Mouse (Mus musculus) liver, adult 2 months (tissue): Measurements from ENCODE around the gene Pde6d. TPM values are rescaled to one million over a fixed set of nuclear protein-coding genes. Genes with fewer than 3 reads are reported as not detected.
"Not testable (repeated sequence)": the region's sequence is repeated elsewhere in the genome, so short reads cannot be mapped to it uniquely, and the experiment has no call there.

ENCODE experiments used
- DNase-seq: peaks from one replicate; pipeline ENCODE4 v3.0.0-alpha.2; 2011; ENCODE audit warnings: low read depth, low spot score; ENCODE audit errors: extremely low read depth
- H3K27ac ChIP-seq: fragments of 200-500 bp; replicated peaks from 2 replicates; pipeline ENCODE4 v1.5.1; 2012; ENCODE audit warnings: low read depth, mild to moderate bottlenecking, control low read depth, inconsistent platforms, low read length; ENCODE audit not compliant: insufficient read depth
- H3K27me3 ChIP-seq: fragments of 200-500 bp; 2 replicates; pipeline ENCODE4 v1.6.1; 2012; ENCODE audit warnings: mild to moderate bottlenecking, moderate library complexity, low read length, inconsistent platforms; ENCODE audit not compliant: control insufficient read depth, insufficient read depth
- H3K36me3 ChIP-seq: fragments of 200-500 bp; 2 replicates; pipeline ENCODE4 v1.6.1; 2012; ENCODE audit warnings: low read length, inconsistent platforms; ENCODE audit not compliant: control insufficient read depth, insufficient read depth
- H3K4me1 ChIP-seq: fragments of 200-500 bp; 2 replicates; pipeline ENCODE4 v1.6.1; 2011; ENCODE audit warnings: low read length; ENCODE audit not compliant: control insufficient read depth, insufficient read depth
- H3K4me3 ChIP-seq: fragments of 200-500 bp; 2 replicates; pipeline ENCODE4 v1.5.1; 2011; ENCODE audit warnings: low read depth, mild to moderate bottlenecking, control low read depth, low read length, moderate library complexity; ENCODE audit not compliant: insufficient read depth
- H3K79me2 ChIP-seq: fragments of 200-500 bp; 2 replicates; pipeline ENCODE4 v1.6.1; 2012; ENCODE audit warnings: inconsistent platforms, mild to moderate bottlenecking, low read length, moderate library complexity; ENCODE audit not compliant: control insufficient read depth, insufficient read depth
- H3K9ac ChIP-seq: fragments of 200-500 bp; 2 replicates; pipeline ENCODE4 v1.6.1; 2012; ENCODE audit warnings: low read depth, mild to moderate bottlenecking, control low read depth, inconsistent platforms, low read length
- CTCF ChIP-seq: fragments of 200-500 bp; IDR thresholded peaks from 2 replicates; pipeline ENCODE4 v1.5.1; 2011; ENCODE audit warnings: low read depth, low read length, control low read depth
- POLR2A ChIP-seq: fragments of 200-500 bp; IDR thresholded peaks from 2 replicates; pipeline ENCODE4 v1.6.1; 2011; ENCODE audit warnings: low read length, control low read depth; ENCODE audit not compliant: insufficient read depth; ENCODE audit errors: extremely low read depth
- WGBS: fragments of 180-500 bp; shearing (Covaris S2); methylation state at CpG from one replicate; pipeline ENCODE4 v1.1.7; 2018; 5-methylcytosine and 5-hydroxymethylcytosine counted together
- polyA plus RNA-seq: library from polyadenylated mRNA; depleted of rRNA; stranded (reverse); fragments of >200 nt; gene quantifications from 2 replicates; pipeline ENCODE4 v1.2.3, GENCODE M21; 2012
- total RNA-seq: library from RNA; depleted of rRNA; stranded (reverse); fragments of >200 nt; gene quantifications from 2 replicates; pipeline ENCODE4 v1.2.3, GENCODE M21; 2014

Pde6d gene
- total and polyA plus RNA-seq, 2 experiments: 4.7 to 5.3 TPM

DNA sequence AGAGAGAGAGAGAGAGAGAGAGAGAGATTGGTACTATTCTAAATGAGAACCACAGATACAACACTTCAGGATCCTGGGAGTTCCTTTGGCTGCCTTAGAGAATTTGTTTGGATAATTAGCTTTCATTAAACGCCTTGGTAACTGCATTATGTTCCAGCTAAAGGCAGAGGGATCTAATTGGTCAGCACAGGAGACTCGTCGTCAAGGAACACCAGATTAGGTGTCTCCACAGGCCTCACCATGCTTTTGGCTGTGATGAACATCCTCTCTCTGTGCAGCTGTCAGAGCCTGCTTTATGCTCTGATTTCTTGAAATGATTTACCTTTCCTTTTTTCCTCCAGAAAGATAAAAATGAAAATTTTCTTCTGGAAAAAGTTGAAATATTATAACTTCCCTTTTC is 35.6 kb downstream of the Pde6d start:
- DNase-seq: no peak
- WGBS: 93% methylated on average over 3 of the region's 3 CpGs
- Histone ChIP-seq H3K27ac (no peak overlapping the region), H3K4me3 (no peak overlapping the region), H3K79me2 (no peaks in the 10 kb centered on the region), H3K4me1 (no peaks in the 10 kb centered on the region), H3K27me3 (no peaks in the 10 kb centered on the region), H3K36me3 (peaks cover 14% of the 10 kb centered on the region; the same call in 1 of the 2 replicates), H3K9ac (no peak overlapping the region)
- no peak for TF ChIP-seq POLR2A
- no peak for TF ChIP-seq CTCF

DNA sequence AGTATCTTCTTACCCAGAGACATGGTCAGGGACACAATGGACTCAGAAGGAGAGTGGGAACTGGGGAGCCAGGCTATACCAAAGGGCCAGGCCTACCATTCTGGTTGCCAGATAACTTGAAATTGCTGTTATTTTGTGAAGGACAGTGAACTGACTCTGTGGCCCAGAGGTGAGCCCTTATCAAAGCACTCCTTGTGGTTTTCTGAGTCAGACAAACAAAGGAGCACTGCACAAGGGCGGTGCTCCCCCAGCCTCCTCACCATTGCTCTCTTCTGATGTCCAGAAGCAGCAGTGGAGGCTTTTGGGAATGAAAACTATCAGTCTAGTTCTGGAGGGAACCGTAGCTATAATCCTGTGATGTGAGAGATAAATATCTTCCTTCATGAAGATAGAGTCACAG is 39.8 kb downstream of the Pde6d start:
- Histone ChIP-seq H3K27ac (no peak overlapping the region), H3K27me3 (no peaks in the 10 kb centered on the region), H3K79me2 (no peaks in the 10 kb centered on the region), H3K9ac (no peak overlapping the region), H3K4me1 (no peaks in the 10 kb centered on the region), H3K4me3 (no peak overlapping the region), H3K36me3 (peaks cover 14% of the 10 kb centered on the region; the same call in 1 of the 2 replicates)
- DNase-seq: no peak
- WGBS: 81% methylated on average over 2 of the region's 2 CpGs
- TF ChIP-seq POLR2A (no peak), CTCF (no peak)

DNA sequence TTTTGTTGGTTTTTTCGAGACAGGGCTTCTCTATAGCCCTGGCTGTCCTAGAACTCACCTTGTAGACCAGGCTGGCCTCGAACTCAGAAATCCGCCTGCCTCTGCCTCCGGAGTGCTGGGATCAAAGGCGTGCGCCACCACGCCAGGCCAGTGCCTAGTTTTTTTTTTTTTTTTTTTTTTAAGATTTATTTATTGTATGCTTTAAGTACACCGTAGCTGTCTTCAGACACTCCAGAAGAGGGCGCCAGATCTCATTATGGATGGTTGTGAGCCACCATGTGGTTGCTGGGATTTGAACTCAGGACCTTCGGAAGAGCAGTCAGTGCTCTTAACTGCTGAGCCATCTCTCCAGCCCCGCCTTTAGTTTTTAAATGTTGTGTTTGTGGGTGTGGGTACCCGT is 42.8 kb downstream of the Pde6d start:
- H3K27me3 ChIP-seq, H3K36me3 ChIP-seq, H3K27ac ChIP-seq, H3K4me1 ChIP-seq, H3K79me2 ChIP-seq, DNase-seq, H3K4me3 ChIP-seq, H3K9ac ChIP-seq: not testable (repeated sequence)
- 92% methylated on average over 12 of the region's 12 CpGs for WGBS

DNA sequence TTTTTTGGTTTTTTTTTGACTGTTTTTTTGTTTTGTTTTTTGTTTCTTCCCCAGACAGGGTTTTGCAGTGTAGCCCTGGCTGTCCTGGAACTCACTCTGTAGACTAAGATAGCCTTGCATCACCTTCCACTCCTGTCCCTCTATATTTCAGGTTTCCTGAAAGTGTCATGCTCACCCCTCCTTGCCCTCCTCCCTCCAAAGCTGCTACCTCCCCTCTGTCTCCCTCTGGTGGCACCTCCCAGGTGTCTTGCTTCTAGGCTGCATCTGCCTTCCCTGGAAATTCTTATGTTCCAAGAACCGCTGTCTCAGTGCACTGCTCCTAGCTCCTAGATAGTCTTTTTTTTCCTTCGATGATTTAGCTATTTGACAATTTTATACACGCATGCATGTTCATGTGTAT is 44.0 kb downstream of the Pde6d start:
- Histone ChIP-seq H3K27me3 (no peaks in the 10 kb centered on the region), H3K36me3 (0 out of 2 replicates have a peak, but pooled peaks cover 2% of the 10 kb centered on the region), H3K27ac (no peak overlapping the region), H3K4me1 (no peaks in the 10 kb centered on the region), H3K79me2 (no peaks in the 10 kb centered on the region), H3K4me3 (no peak overlapping the region), H3K9ac (no peak overlapping the region)
- peak; percentile 35; the same call in 1 of the 2 replicates for TF ChIP-seq CTCF
- TF ChIP-seq POLR2A: no peak
- DNase-seq: no peak
- WGBS: 82% methylated on average over 3 of the region's 3 CpGs

DNA sequence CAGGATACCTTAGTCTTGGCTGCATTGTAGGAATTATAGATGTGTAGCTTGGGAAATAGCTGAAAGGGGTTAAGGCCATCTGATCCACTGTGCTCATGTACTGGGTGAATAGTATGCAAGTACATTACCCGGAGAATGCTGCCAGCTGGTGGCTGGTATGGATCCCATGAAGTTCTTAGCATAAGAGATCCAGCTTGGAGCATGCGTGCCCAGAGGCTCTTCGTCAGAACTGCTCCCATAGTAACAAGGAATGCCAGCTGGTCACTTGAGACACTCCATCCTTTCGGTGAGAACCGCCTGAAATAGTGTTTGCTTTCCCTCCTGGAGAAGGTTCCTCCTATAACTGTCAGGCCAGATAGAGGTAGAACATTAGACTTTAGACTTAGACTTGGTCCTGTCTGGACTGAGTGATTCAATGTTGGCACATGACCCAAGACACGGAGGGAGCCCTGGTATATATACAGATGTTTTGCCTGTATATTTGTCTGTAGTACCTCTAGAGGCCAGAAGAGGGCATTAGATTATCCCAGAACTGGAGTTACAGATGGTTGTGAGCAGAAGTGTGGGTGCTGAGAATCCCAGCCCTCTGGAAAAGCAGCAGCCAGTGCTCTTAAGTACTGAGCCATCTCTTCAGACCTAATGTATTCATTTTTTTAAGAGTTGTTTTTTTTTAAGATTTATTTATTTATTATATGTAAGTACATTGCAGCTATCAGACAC is 48.9 kb downstream of the Pde6d start:
- no peak overlapping the region for H3K27ac ChIP-seq
- no peak for TF ChIP-seq POLR2A
- no peak for TF ChIP-seq CTCF

DNA sequence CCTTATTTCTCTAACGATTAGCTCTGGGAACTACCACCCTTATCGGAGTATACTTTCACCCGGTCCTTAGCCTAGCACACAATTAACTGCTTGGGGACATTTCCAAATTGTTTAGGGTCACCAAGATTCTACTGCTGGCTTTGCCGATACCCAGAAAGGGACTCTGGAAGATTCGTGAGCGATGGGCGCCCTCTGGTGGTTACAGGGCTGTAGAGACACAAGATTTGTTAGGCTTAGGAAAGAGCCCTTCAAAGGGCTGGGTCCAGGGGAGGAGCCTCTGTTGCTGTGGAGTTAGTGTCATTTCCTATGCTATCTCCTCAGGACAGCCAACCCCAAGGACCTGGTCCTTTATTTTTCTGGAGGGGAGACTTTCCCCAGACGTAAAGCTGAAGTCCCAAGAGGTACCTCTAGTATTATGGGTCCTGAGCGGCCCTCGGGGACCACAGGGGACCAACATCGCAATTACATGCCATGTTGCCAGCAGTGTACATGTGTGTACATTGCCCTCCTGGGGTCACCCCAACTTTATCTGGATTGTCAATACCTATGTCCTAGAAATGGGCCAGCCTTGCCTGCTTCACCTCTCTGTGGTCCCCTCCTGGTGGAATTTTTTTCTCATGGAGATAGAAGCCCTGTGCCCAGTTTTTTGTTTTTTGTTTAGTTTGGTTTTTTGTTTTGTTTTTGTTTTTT is 49.9 kb downstream of the Pde6d start:
- WGBS: 28% methylated on average over 11 of the region's 11 CpGs
- TF ChIP-seq POLR2A (no peak), CTCF (peak; percentile 81)
- H3K4me1 ChIP-seq: peaks cover 10% of the 10 kb centered on the region
- H3K27ac ChIP-seq: no peak overlapping the region
- no peaks in the 10 kb centered on the region for H3K27me3 ChIP-seq
- no peak overlapping the region for H3K4me3 ChIP-seq
- H3K9ac ChIP-seq: no peak overlapping the region
- peaks cover 5% of the 10 kb centered on the region; the same call in 1 of the 2 replicates for H3K79me2 ChIP-seq
- DNase-seq: peak; percentile 69
- H3K36me3 ChIP-seq: peaks cover 3% of the 10 kb centered on the region; the same call in 1 of the 2 replicates

More for the DNA sequence above, 48.9 kb downstream of the Pde6d start:
- DNase-seq: no peak
- no peaks in the 10 kb centered on the region for H3K27me3 ChIP-seq
- H3K79me2 ChIP-seq: peaks cover 3% of the 10 kb centered on the region; the same call in 1 of the 2 replicates
- H3K9ac ChIP-seq: no peak overlapping the region
- no peak overlapping the region for H3K4me3 ChIP-seq
- peaks cover 10% of the 10 kb centered on the region for H3K4me1 ChIP-seq
- peaks cover 3% of the 10 kb centered on the region; the same call in 1 of the 2 replicates for H3K36me3 ChIP-seq
- 95% methylated on average over 6 of the region's 6 CpGs for WGBS
